Mouse (Mus musculus): ENCODE measurements around the gene Parp3. TPM values are rescaled to one million over a fixed set of nuclear protein-coding genes. Genes with fewer than 3 reads are reported as not detected.

The Parp3 gene
- polyA plus RNA-seq, 1 experiment from 2014 or later: 6.1 TPM

- Histone ChIP-seq H3K27me3 (no peaks in the 10 kb centered on the region), H3K9ac (no peak overlapping the region), H3K27ac (no peak overlapping the region), H3K4me3 (no peak overlapping the region), H3K9me3 (no peaks in the 10 kb centered on the region), H3K36me3 (peaks cover 69% of the 10 kb centered on the region), H3K4me1 (peaks cover under 1% of the 10 kb centered on the region; the same call in 1 of the 2 replicates), H3K4me2 (no peak overlapping the region)
- WGBS: 90% methylated on average over 17 of the region's 17 CpGs
- 0 out of 2 replicates have a peak, but pooled peaks have one; percentile 13 for ATAC-seq (ENCODE audit: insufficient number of reproducible peaks, low FRiP score, low TSS enrichment, low read depth)
Observed at GRCm38 (mm10) chr9:106483606-106484005, 6.9 kb upstream of the Parp3 start.

GRCm38 (mm10) chr9:106483136-106483535 is 6.4 kb upstream of the Parp3 start:
- no peak overlapping the region for H3K9ac ChIP-seq
- no peak overlapping the region for H3K4me3 ChIP-seq
- no peak overlapping the region for H3K27ac ChIP-seq
- no peak overlapping the region for H3K4me2 ChIP-seq
- no peaks in the 10 kb centered on the region for H3K9me3 ChIP-seq
- no peaks in the 10 kb centered on the region for H3K27me3 ChIP-seq
- ATAC-seq (ENCODE audit: insufficient number of reproducible peaks, low FRiP score, low TSS enrichment, low read depth): 0 out of 2 replicates have a peak, but pooled peaks have one; percentile 19
- 97% methylated on average over 10 of the region's 10 CpGs for WGBS
- H3K36me3 ChIP-seq: peaks cover 69% of the 10 kb centered on the region
- peaks cover 5% of the 10 kb centered on the region for H3K4me1 ChIP-seq

- Histone ChIP-seq H3K4me2 (no peak overlapping the region), H3K4me1 (peaks cover 10% of the 10 kb centered on the region), H3K36me3 (peaks cover 69% of the 10 kb centered on the region), H3K4me3 (no peak overlapping the region), H3K27me3 (no peaks in the 10 kb centered on the region), H3K27ac (no peak overlapping the region), H3K9me3 (no peaks in the 10 kb centered on the region), H3K9ac (no peak overlapping the region)
- WGBS: 87% methylated on average over 17 of the region's 17 CpGs
- ATAC-seq (ENCODE audit: insufficient number of reproducible peaks, low FRiP score, low TSS enrichment, low read depth): no peak
Observed at GRCm38 (mm10) chr9:106482578-106483115, 5.9 kb upstream of the Parp3 start.

GRCm38 (mm10) chr9:106481676-106482075 is 4.9 kb upstream of the Parp3 start:
- Histone ChIP-seq H3K4me2 (no peak overlapping the region), H3K9me3 (no peaks in the 10 kb centered on the region), H3K9ac (no peak overlapping the region), H3K36me3 (peaks cover 69% of the 10 kb centered on the region), H3K4me3 (no peak overlapping the region), H3K27me3 (no peaks in the 10 kb centered on the region), H3K4me1 (peaks cover 15% of the 10 kb centered on the region), H3K27ac (no peak overlapping the region)
- no peak for ATAC-seq (ENCODE audit: insufficient number of reproducible peaks, low FRiP score, low TSS enrichment, low read depth)
- 91% methylated on average over 13 of the region's 13 CpGs for WGBS

GRCm38 (mm10) chr9:106481075-106481474 is 4.3 kb upstream of the Parp3 start:
- no peak overlapping the region for H3K4me3 ChIP-seq
- no peak overlapping the region for H3K9ac ChIP-seq
- peaks cover 64% of the 10 kb centered on the region for H3K36me3 ChIP-seq
- no peaks in the 10 kb centered on the region for H3K9me3 ChIP-seq
- no peak overlapping the region for H3K4me2 ChIP-seq
- no peaks in the 10 kb centered on the region for H3K27me3 ChIP-seq
- 95% methylated on average over 15 of the region's 15 CpGs for WGBS
- H3K27ac ChIP-seq: no peak overlapping the region
- H3K4me1 ChIP-seq: peaks cover 21% of the 10 kb centered on the region
- no peak for ATAC-seq (ENCODE audit: insufficient number of reproducible peaks, low FRiP score, low TSS enrichment, low read depth)

GRCm38 (mm10) chr9:106480541-106480940 is 3.8 kb upstream of the Parp3 start:
- no peaks in the 10 kb centered on the region for H3K9me3 ChIP-seq
- 91% methylated on average over 7 of the region's 7 CpGs for WGBS
- no peak for ATAC-seq (ENCODE audit: insufficient number of reproducible peaks, low FRiP score, low TSS enrichment, low read depth)
- H3K4me2 ChIP-seq: no peak overlapping the region
- no peak overlapping the region for H3K27ac ChIP-seq
- H3K27me3 ChIP-seq: no peaks in the 10 kb centered on the region
- H3K36me3 ChIP-seq: peaks cover 59% of the 10 kb centered on the region
- no peak overlapping the region for H3K9ac ChIP-seq
- H3K4me1 ChIP-seq: peaks cover 26% of the 10 kb centered on the region
- H3K4me3 ChIP-seq: no peak overlapping the region

- Histone ChIP-seq H3K4me1 (peaks cover 43% of the 10 kb centered on the region), H3K4me3 (peak overlapping the region; percentile 82), H3K4me2 (peak overlapping the region; percentile 92), H3K27me3 (peaks cover 1% of the 10 kb centered on the region; the same call in 1 of the 2 replicates), H3K27ac (no peak overlapping the region), H3K9me3 (no peaks in the 10 kb centered on the region), H3K9ac (no peak overlapping the region), H3K36me3 (peaks cover 34% of the 10 kb centered on the region)
- 80% methylated on average over 9 of the region's 9 CpGs for WGBS
- ATAC-seq (ENCODE audit: insufficient number of reproducible peaks, low FRiP score, low TSS enrichment, low read depth): no peak
Observed at GRCm38 (mm10) chr9:106478101-106478500, 1.4 kb upstream of the Parp3 start.

GRCm38 (mm10) chr9:106477649-106478048 is 900 bp upstream of the Parp3 start:
- peaks cover 30% of the 10 kb centered on the region for H3K36me3 ChIP-seq
- no peaks in the 10 kb centered on the region for H3K9me3 ChIP-seq
- 3% methylated on average over 16 of the region's 16 CpGs for WGBS
- peaks cover 43% of the 10 kb centered on the region for H3K4me1 ChIP-seq
- peak overlapping the region; percentile 92 for H3K4me2 ChIP-seq
- H3K27me3 ChIP-seq: peaks cover 3% of the 10 kb centered on the region; the same call in 1 of the 2 replicates
- peak overlapping the region; percentile 54 for H3K9ac ChIP-seq
- H3K27ac ChIP-seq: no peak overlapping the region
- ATAC-seq (ENCODE audit: insufficient number of reproducible peaks, low FRiP score, low TSS enrichment, low read depth): no peak
- peak overlapping the region; percentile 82 for H3K4me3 ChIP-seq

GRCm38 (mm10) chr9:106476002-106476923 is 486 bp downstream of the Parp3 start:
- no peaks in the 10 kb centered on the region for H3K9me3 ChIP-seq
- H3K4me3 ChIP-seq: peak overlapping the region; percentile 23
- H3K4me2 ChIP-seq: peak overlapping the region; percentile 49
- peak overlapping the region; percentile 5; the same call in 1 of the 2 replicates for H3K9ac ChIP-seq
- H3K36me3 ChIP-seq: peaks cover 20% of the 10 kb centered on the region
- 19% methylated on average over 16 of the region's 16 CpGs for WGBS
- peaks cover 3% of the 10 kb centered on the region; the same call in 1 of the 2 replicates for H3K27me3 ChIP-seq
- H3K4me1 ChIP-seq: peaks cover 55% of the 10 kb centered on the region
- peak; percentile 56 for ATAC-seq (ENCODE audit: insufficient number of reproducible peaks, low FRiP score, low TSS enrichment, low read depth)
- peak overlapping the region; percentile 87 for H3K27ac ChIP-seq

GRCm38 (mm10) chr9:106475663-106476001 is 1.1 kb downstream of the Parp3 start, which contains the start of gene Rrp9:
TSS of gene Rrp9 (plus strand) at chr9:106475963.
- Histone ChIP-seq H3K4me3 (peak within 1 kb of the TSS; percentile 23), H3K27me3 (peaks cover 3% of the 10 kb centered on the region; the same call in 1 of the 2 replicates), H3K36me3 (peaks cover 14% of the 10 kb centered on the region), H3K27ac (peak within 1 kb of the TSS; percentile 87), H3K4me2 (peak within 1 kb of the TSS; percentile 49), H3K9ac (peak within 1 kb of the TSS; percentile 5; the same call in 1 of the 2 replicates), H3K9me3 (no peaks in the 10 kb centered on the region), H3K4me1 (peaks cover 56% of the 10 kb centered on the region)
- ATAC-seq (ENCODE audit: insufficient number of reproducible peaks, low FRiP score, low TSS enrichment, low read depth): no peak
- WGBS: 85% methylated on average over 10 of the region's 10 CpGs

GRCm38 (mm10) chr9:106475046-106475445 is 1.7 kb downstream of the Parp3 start:
- Histone ChIP-seq H3K9me3 (no peaks in the 10 kb centered on the region), H3K36me3 (peaks cover 8% of the 10 kb centered on the region), H3K9ac (no peak overlapping the region), H3K27me3 (peaks cover 3% of the 10 kb centered on the region; the same call in 1 of the 2 replicates), H3K27ac (no peak overlapping the region), H3K4me1 (peaks cover 56% of the 10 kb centered on the region), H3K4me3 (no peak overlapping the region), H3K4me2 (no peak overlapping the region)
- WGBS: 64% methylated on average over 7 of the region's 7 CpGs
- ATAC-seq (ENCODE audit: insufficient number of reproducible peaks, low FRiP score, low TSS enrichment, low read depth): no peak

GRCm38 (mm10) chr9:106474456-106474855 is 2.3 kb downstream of the Parp3 start:
- H3K27me3 ChIP-seq: peaks cover 3% of the 10 kb centered on the region; the same call in 1 of the 2 replicates
- 8% methylated on average over 6 of the region's 6 CpGs for WGBS
- H3K4me1 ChIP-seq: peaks cover 58% of the 10 kb centered on the region
- no peak overlapping the region for H3K9ac ChIP-seq
- 0 out of 2 replicates have a peak overlapping the region, but pooled peaks have one; percentile 20 for H3K4me2 ChIP-seq
- H3K36me3 ChIP-seq: 0 out of 2 replicates have a peak, but pooled peaks cover 2% of the 10 kb centered on the region
- no peak overlapping the region for H3K27ac ChIP-seq
- ATAC-seq (ENCODE audit: insufficient number of reproducible peaks, low FRiP score, low TSS enrichment, low read depth): no peak
- H3K4me3 ChIP-seq: no peak overlapping the region
- no peaks in the 10 kb centered on the region for H3K9me3 ChIP-seq
